Mouse (Mus musculus) liver, adult 2 months (tissue): ENCODE measurements around the gene Dnajb7.

Experiments
- CTCF ChIP-seq: fragments of 200-500 bp; IDR thresholded peaks from 2 replicates; pipeline ENCODE4 v1.5.1; 2011; ENCODE audit warnings: low read depth, low read length, control low read depth
- POLR2A ChIP-seq: fragments of 200-500 bp; IDR thresholded peaks from 2 replicates; pipeline ENCODE4 v1.6.1; 2011; ENCODE audit warnings: low read length, control low read depth; ENCODE audit not compliant: insufficient read depth; ENCODE audit errors: extremely low read depth

- no peak for TF ChIP-seq POLR2A
- no peak for TF ChIP-seq CTCF
Observed at GRCm38 (mm10) chr15:81392997-81393396, 15.1 kb downstream of the Dnajb7 start.
